Mouse (Mus musculus): ENCODE measurements around the gene Slc25a16.

- no peak for TF ChIP-seq CTCF (IDR thresholded peaks at IDR 0.05; ENCODE audit: low read depth)
- TF ChIP-seq EP300 (optimal IDR thresholded peaks at IDR 0.05): no peak
These were observed 328 bp downstream of the Slc25a16 start for GRCm38 (mm10) chr10:62920766-62921156.
